Mouse (Mus musculus) spleen, embryonic (tissue): Measurements from ENCODE around the gene Krit1.
"Not testable (repeated sequence)": the region's sequence is repeated elsewhere in the genome, so short reads cannot be mapped to it uniquely, and the experiment has no call there.

Experiments
- CTCF ChIA-PET: fragments of 350-600 bp; sonication (Branson Sonifier 250); formaldehyde crosslinking; loops from one replicate; lab custom pipeline; 2022; lab: Charles Lee

The Krit1 gene

GRCm38 (mm10) chr5:3802433-3803291 lies at the start of gene Krit1, which contains the start of gene Ankib1:
Gene Krit1, plus strand, starts transcription at chr5:3803184.
Gene Ankib1, minus strand, starts transcription at chr5:3802925.
- CTCF ChIA-PET = interaction anchor here (2.0 kb wide), 1 partner anchor 155 kb away, joined by 5 read pairs; no protein-coding TSS in a partner anchor

- CTCF ChIA-PET = no interaction called here
These were observed 31.5 kb upstream of the Krit1 start for GRCm38 (mm10) chr5:3771512-3771911.

- CTCF ChIA-PET = no interaction called here
These were observed 31.0 kb upstream of the Krit1 start for GRCm38 (mm10) chr5:3772017-3772416.

- CTCF ChIA-PET = interaction anchor here (0.6 kb wide), 1 partner anchor 165 kb away, joined by 16 read pairs; no protein-coding TSS in a partner anchor
These were observed 20.3 kb upstream of the Krit1 start for GRCm38 (mm10) chr5:3782670-3783069.

- CTCF ChIA-PET = no interaction called here
These were observed 18.9 kb upstream of the Krit1 start for GRCm38 (mm10) chr5:3783947-3784681.

GRCm38 (mm10) chr5:3784751-3785496 lies 18.1 kb upstream of the Krit1 start:
- CTCF ChIA-PET = no interaction called here

- CTCF ChIA-PET = interaction anchor here (0.6 kb wide), 1 partner anchor 311 kb away, joined by 10 read pairs; no protein-coding TSS in a partner anchor
These were observed 15.4 kb upstream of the Krit1 start for GRCm38 (mm10) chr5:3787548-3787947.

- CTCF ChIA-PET = no interaction called here
These were observed 11.9 kb upstream of the Krit1 start for GRCm38 (mm10) chr5:3791048-3791447.

- CTCF ChIA-PET = not testable (repeated sequence)
These were observed 5.9 kb upstream of the Krit1 start for GRCm38 (mm10) chr5:3797101-3797500.

- CTCF ChIA-PET = not testable (repeated sequence)
These were observed 4.3 kb upstream of the Krit1 start for GRCm38 (mm10) chr5:3798656-3799055.

GRCm38 (mm10) chr5:3800041-3800440 lies 2.9 kb upstream of the Krit1 start:
- CTCF ChIA-PET = no interaction called here

GRCm38 (mm10) chr5:3800881-3801280 lies 2.1 kb upstream of the Krit1 start:
- CTCF ChIA-PET = no interaction called here

- CTCF ChIA-PET = interaction anchor here (2.0 kb wide), 1 partner anchor 154 kb away, joined by 5 read pairs; no protein-coding TSS in a partner anchor
These were observed 1.1 kb upstream of the Krit1 start for GRCm38 (mm10) chr5:3801672-3802432.

GRCm38 (mm10) chr5:3803292-3804165 lies 545 bp downstream of the Krit1 start:
- CTCF ChIA-PET = interaction anchor here (2.0 kb wide), 1 partner anchor 156 kb away, joined by 5 read pairs; no protein-coding TSS in a partner anchor

GRCm38 (mm10) chr5:3808472-3808871 lies 5.5 kb downstream of the Krit1 start:
- CTCF ChIA-PET = no interaction called here

- CTCF ChIA-PET = no interaction called here
These were observed 31.1 kb downstream of the Krit1 start for GRCm38 (mm10) chr5:3834107-3834506.

- CTCF ChIA-PET = no interaction called here
These were observed 42.0 kb downstream of the Krit1 start, which contains the start of gene Lrrd1 for GRCm38 (mm10) chr5:3845026-3845425. Gene Lrrd1, plus strand, starts transcription at chr5:3845173.

GRCm38 (mm10) chr5:3870161-3870560 lies 67.2 kb downstream of the Krit1 start:
- CTCF ChIA-PET = no interaction called here

GRCm38 (mm10) chr5:3872348-3872747 lies 69.4 kb downstream of the Krit1 start:
- CTCF ChIA-PET = no interaction called here

GRCm38 (mm10) chr5:3873485-3873884 lies 70.5 kb downstream of the Krit1 start:
- CTCF ChIA-PET = no interaction called here
